Mouse (Mus musculus) T-helper 1 cell (primary cell): ENCODE data around the gene Dock2.

ENCODE experiments used
- in situ Hi-C: fragments of 300-600 bp; cut with MboI, MseI; formaldehyde crosslinking; loops from one replicate; pipeline ENCODE4 v1.15.1; 2025; ENCODE audit warnings: high pct_unique_total_duplicates

The Dock2 gene

GRCm38 (mm10) chr11:34532131-34532530, 251.6 kb downstream of the Dock2 start:
- in situ Hi-C loops = no loop called here

GRCm38 (mm10) chr11:34530971-34531370, 252.7 kb downstream of the Dock2 start:
- in situ Hi-C loops = no loop called here

GRCm38 (mm10) chr11:34528006-34528405, 255.7 kb downstream of the Dock2 start:
- in situ Hi-C loops = no loop called here

- in situ Hi-C loops = no loop called here
These were observed 256.5 kb downstream of the Dock2 start for GRCm38 (mm10) chr11:34527238-34527637.

GRCm38 (mm10) chr11:34525096-34525891, 258.4 kb downstream of the Dock2 start:
- in situ Hi-C loops = no loop called here

- in situ Hi-C loops = loop anchor here (5.0 to 25.0 kb wide), 3 partner anchors 283 to 1288 kb away; no protein-coding TSS in a partner anchor
These were observed 259.1 kb downstream of the Dock2 start for GRCm38 (mm10) chr11:34524586-34524985.

GRCm38 (mm10) chr11:34518566-34518965, 265.1 kb downstream of the Dock2 start:
- in situ Hi-C loops = loop anchor here (25.0 kb wide), 2 partner anchors 794 to 1294 kb away; no protein-coding TSS in a partner anchor

- in situ Hi-C loops = loop anchor here (25.0 kb wide), 2 partner anchors 795 to 1295 kb away; no protein-coding TSS in a partner anchor
These were observed 266.7 kb downstream of the Dock2 start for GRCm38 (mm10) chr11:34516971-34517370.

GRCm38 (mm10) chr11:34515301-34515700, 268.4 kb downstream of the Dock2 start:
- in situ Hi-C loops = loop anchor here (25.0 kb wide), 2 partner anchors 797 to 1297 kb away; no protein-coding TSS in a partner anchor

GRCm38 (mm10) chr11:34506390-34506789, 277.3 kb downstream of the Dock2 start:
- in situ Hi-C loops = loop anchor here (25.0 kb wide), 2 partner anchors 806 to 1306 kb away; no protein-coding TSS in a partner anchor

- in situ Hi-C loops = loop anchor here (25.0 kb wide), 3 partner anchors 813 to 1313 kb away; partner anchors contain the start of gene Pank3
These were observed 284.0 kb downstream of the Dock2 start for GRCm38 (mm10) chr11:34499663-34500062.

GRCm38 (mm10) chr11:34494682-34495081, 289.0 kb downstream of the Dock2 start:
- in situ Hi-C loops = loop anchor here (25.0 kb wide), 1 partner anchor 1268 kb away; the partner anchor contains the start of gene Pank3

GRCm38 (mm10) chr11:34492986-34493385, 290.7 kb downstream of the Dock2 start:
- in situ Hi-C loops = loop anchor here (25.0 kb wide), 1 partner anchor 1269 kb away; the partner anchor contains the start of gene Pank3

GRCm38 (mm10) chr11:34492223-34492622, 291.5 kb downstream of the Dock2 start:
- in situ Hi-C loops = loop anchor here (25.0 kb wide), 1 partner anchor 1270 kb away; the partner anchor contains the start of gene Pank3

GRCm38 (mm10) chr11:34489548-34489947, 294.1 kb downstream of the Dock2 start:
- in situ Hi-C loops = loop anchor here (25.0 kb wide), 1 partner anchor 1273 kb away; the partner anchor contains the start of gene Pank3

GRCm38 (mm10) chr11:34479301-34479700, 304.4 kb downstream of the Dock2 start:
- in situ Hi-C loops = loop anchor here (25.0 kb wide), 1 partner anchor 1283 kb away; the partner anchor contains the start of gene Pank3

- in situ Hi-C loops = no loop called here
These were observed 313.9 kb downstream of the Dock2 start for GRCm38 (mm10) chr11:34469792-34470191.

- in situ Hi-C loops = no loop called here
These were observed 315.1 kb downstream of the Dock2 start for GRCm38 (mm10) chr11:34468571-34468970.

GRCm38 (mm10) chr11:34467056-34467455, 316.6 kb downstream of the Dock2 start:
- in situ Hi-C loops = no loop called here

- in situ Hi-C loops = no loop called here
These were observed 333.7 kb downstream of the Dock2 start for GRCm38 (mm10) chr11:34449944-34450343.

- in situ Hi-C loops = no loop called here
These were observed 335.8 kb downstream of the Dock2 start for GRCm38 (mm10) chr11:34447891-34448290.

- in situ Hi-C loops = no loop called here
These were observed 345.3 kb downstream of the Dock2 start for GRCm38 (mm10) chr11:34438429-34438828.
